Mouse (Mus musculus) adrenal gland, adult 8-10 months (tissue): Measurements from ENCODE around the gene Eif4g3. TPM values are rescaled to one million over a fixed set of nuclear protein-coding genes. Genes with fewer than 3 reads are reported as not detected.

Source experiments
- DNase-seq: peaks from one replicate; pipeline ENCODE4 v3.0.0; 2022
- total RNA-seq, 4 experiments: library from RNA; stranded (reverse); gene quantifications; 2 replicates each; pipeline ENCODE4 v1.2.4; 2022

Gene Eif4g3
- total RNA-seq, 4 experiments from 2014 or later: 97.4 to 133 (median 119) TPM

DNA sequence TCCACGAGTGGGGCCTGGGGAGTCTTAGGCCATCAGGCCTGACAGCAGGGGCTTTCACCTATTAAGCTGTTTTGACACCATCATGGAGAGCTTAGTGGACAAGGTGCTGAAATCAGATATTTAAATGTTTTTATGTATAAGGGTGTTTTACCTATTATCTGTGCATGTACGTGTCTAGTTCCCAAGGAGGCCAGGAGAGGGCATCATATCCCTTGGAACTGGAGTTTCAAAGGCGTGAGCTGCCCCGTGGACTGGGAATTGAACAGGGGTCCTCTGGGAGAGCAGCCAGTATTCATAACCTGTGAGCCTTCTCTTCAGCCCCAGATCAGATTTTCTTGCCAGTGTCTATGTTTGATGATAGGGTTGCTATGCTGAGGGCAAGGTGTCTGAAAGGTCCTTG lies 2.4 kb upstream of the Eif4g3 start:
- DNase-seq: no peak

DNA sequence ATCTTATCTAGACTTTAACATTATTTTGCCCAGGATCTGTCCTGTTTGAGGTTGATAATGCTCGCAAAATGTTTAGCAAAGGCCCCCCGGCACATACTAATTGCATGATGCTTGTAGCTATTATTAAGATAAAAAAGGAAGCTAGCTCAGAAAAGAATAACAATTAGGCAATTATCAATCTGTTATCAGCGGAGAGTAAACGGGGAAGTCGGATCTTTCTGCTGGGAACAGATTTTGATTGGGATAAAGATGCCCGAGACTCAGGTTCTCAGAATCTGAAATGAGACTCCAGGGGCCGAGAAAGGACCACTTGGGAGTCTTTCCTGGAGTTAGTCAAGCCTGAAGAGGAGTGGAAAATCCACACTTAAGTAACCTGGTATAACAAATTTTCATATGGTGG lies 1.6 kb upstream of the Eif4g3 start:
- DNase-seq: no peak

DNA sequence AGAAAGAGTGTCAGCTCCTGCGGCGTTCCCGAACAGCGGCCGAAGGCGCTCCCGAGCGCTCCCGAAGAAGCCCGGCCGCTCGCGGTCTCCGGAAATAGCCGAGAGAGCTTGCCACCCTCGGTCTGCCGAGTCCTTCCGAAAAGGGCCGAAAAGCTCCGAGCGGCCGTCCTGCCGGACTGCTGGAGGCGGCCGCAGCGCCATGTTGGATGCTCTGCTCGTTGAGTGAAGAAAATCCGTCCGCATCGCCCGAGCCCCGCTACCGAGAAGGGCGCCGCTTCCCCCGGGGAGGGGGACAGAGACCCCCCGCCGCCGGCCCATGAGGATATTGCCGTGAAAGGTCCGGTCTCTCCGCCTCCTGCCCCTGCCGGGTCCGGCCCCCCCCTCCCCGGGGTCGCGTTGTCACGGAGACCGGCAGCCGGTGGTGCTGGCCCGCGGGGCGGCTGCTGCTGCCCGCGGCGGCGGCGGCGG lies 503 bp downstream of the Eif4g3 start:
- peak; percentile 97 for DNase-seq

DNA sequence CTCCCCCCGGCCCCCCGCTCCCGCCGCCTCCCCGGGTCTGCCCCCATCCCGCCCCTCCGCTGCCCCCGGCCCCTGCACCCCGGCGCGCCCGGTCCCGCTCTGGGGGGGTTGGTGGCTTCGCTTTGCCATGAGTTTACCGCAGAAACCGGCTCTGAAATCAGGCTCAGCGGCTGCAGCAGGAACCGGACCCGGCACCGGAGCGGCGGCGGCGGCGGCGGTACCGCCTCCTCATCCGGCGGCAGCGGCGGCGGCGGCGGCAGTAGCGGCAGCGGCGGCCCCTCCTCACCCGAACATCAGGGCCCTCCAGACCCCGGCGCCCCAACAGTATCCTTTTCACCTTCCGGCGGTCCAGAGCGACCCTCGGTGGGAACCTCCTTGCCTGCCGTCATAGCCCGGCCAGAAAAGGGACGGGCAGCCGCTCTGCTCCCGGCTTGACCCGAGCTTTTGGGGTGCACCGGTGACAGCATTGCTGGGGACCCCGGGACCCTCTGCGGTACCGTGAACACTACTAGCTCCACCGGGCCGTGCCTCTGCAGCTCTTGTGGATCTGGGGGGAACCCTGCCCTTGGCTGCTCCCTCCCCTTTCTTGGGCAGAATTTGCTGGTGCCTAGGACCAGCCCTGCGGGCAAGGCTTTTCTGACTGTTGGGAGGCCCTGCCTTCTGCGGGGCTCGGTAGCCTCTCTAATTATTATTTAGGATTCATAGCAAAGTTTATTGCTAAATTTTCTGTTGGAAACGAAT lies 1.2 kb downstream of the Eif4g3 start:
- DNase-seq: peak; percentile 40

DNA sequence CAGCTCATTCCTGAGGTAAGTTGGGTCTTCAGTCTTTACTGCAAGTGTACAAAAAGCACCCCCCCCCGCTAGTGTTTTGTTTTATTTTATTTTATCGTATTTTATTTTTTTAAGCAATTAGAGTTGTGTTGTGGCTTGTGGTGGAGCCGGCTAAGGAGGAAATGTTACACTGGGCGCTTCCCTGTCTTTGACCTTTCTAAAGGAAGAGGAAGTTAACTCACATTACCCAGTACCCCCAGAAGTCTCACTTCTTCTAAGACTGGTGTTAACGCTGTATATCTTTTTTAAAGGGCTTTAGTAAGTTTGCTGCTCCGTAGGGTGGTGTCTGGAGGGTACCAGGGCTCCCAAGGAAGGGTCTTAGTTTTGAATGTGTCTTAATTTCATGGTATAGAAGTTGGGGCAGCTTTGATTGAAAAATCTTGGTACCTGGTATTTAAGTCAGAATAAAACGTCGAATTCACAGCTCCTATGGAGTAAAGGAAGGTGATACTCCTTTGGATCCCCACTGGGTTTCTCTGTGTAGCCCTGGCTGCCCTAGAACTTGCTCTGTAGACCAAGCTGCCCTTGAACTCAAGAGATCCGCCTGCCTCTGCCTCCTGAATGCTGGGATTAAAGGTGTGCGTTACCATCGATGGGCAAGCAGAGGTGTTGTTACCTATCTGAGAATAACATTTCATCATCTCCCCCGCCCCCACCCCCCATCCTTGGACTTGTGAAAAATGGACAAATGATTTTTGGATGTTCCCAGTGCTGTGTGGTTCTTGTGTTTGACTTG lies 1.9 kb downstream of the Eif4g3 start:
- DNase-seq: no peak

DNA sequence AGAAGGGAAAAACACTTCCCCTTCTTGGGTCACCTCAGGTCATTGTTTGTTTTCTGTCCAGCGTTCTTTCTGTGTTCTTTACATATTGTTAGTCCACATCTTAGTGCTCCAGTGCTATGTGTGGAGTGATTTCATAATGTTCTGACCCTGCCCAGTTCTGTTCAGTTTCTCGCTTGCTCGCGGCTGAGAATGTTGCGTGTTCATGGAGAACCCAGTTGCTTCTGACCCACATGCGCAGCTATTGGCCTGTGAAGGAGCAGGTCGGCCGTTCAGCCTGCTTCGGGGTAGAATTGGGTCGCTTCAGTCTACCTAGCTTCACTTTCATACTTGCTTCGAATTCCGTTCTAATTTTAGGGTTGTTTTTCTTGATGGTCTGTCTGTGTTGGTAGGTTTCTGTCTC lies 2.6 kb downstream of the Eif4g3 start:
- DNase-seq: no peak

DNA sequence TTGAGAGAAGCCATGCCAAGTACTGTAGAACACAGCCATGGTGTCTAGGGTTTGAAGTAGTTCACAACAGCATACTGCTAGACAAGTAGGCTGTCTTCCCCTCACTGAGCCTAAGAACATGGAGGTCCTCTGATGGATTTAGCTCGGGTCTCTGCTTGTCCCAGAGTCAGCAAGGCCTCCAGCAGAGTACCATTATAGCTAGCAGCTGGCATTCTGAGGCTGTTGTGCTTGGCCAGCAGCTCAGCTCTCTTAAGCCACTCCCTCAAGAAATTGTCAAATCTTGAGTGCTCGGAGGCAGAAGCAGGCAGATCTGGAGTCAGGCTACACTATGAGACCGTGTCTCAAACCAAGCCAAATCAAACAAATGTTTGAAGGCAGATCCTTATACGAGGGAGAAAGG lies 5.4 kb downstream of the Eif4g3 start:
- no peak for DNase-seq

DNA sequence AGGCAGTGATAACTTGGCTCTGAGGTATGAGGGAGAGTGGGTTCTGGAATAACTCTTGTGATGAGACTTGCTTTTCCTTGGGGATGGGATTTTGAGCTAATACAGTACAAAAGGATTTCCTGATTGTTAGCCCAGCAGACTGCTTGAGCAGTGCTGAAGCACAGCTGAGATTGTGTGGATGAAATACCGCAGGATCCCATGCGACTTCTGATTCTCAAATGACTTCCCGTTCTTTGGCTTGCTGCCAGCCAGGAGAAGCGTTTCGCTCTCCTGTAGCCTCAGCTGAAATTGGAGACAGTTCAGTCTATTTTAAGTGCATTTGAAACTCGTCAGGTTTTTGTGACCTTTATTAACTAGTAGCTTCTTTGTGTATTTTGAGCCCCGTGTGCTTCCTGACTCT lies 7.9 kb downstream of the Eif4g3 start:
- DNase-seq: no peak

DNA sequence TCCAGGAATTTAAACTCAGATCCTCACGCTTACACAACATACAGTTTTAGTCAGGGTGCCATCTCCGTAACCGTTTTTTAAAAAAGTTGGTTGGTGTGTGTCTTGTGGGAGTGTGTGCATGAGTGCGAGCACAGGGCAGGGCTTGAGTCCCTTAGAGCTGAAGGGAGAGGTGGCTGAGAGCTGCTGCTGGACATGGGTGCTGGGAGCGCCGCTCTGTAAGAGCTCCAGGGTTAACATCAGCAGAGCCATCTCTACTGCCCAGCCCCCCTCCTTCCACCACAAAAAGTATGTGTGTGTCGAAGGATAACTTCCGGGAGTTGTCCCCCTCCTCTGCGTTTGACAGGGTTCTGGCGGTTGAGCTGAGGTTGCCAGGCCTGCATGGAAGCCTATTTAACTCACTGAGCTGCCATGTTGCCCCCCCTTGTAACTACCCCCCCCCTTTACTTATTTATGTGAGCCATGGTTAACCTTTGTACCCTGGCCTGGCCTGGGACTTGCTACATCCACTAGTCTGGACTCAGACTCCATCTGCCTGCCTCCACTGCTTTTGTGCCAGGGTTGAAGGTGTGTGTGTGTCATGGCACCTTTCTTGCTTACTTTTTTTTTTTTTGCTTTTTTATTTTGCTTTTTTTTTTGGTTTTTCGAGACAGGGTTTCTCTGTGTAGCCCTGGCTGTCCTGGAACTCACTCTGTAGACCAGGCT lies 11.2 kb downstream of the Eif4g3 start:
- no peak for DNase-seq

DNA sequence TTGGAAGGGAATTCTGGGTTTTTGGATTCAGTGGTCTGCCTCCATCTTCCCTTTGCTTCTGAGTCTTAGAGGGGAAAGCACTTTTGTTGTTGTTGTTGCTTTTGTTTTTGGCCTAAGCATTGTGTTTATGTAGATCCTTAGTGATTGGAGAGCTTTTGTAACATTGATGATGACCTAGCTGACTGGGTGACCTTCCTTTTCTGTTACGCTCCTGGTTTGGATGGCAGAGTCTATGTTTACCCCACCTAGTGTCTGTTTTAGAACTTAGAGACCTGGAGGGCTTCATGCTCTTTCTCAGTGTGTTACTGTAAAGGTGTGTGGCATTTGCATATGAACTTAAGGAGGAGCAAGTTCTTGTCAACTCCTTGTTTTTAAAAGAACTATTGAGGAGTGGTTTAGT lies 13.0 kb downstream of the Eif4g3 start:
- DNase-seq: no peak

DNA sequence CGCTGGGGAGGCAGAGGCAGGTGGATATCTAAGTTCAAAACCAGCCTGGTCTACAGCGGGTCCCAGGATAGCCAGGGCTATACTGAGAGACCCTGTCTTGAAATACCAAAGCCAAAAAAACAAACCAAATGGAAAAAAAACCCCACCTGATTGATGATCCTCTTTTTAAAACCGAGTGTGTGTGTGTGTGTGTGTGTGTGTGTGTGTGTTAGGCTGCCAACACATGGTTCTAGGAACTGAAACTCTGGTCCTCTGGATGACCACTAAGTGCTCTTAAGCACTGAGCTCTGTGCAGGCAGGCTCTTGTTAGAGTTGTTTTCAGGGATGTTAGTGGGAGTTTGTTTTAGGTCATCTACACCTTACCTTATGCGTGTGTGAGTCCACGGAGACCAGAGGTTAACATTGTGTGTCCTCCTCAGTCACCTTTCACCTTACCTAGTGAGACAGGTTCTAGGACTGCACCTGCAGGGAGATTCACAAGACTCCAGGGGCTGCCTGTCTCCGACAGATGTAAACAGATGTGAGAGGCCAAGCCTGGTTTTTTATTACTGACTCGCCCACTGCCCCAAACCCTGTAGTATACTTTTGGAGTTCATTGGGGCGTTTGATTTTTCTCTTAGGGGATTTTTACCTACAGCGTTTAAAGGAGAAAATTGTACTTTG lies 14.3 kb downstream of the Eif4g3 start:
- DNase-seq: no peak

DNA sequence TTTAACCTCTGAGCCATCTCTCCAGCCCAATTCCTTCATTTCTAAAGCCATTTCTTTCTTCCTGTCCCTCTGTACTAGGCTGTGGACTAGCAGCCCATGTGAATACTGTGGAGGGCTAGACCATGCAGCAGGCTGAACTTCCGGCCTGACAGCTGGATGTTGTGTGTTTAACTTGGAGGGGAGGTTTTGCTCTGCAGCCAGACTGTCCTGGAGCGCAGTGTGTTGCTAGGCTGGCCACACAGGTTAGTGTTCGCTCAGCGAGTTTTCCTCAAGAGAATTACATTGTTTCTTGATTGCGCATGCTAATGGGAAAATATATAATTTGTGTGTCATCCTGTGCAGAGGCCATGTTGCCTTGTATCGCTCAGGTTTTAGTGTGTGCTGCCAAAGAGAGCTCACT lies 15.8 kb downstream of the Eif4g3 start:
- DNase-seq: no peak

DNA sequence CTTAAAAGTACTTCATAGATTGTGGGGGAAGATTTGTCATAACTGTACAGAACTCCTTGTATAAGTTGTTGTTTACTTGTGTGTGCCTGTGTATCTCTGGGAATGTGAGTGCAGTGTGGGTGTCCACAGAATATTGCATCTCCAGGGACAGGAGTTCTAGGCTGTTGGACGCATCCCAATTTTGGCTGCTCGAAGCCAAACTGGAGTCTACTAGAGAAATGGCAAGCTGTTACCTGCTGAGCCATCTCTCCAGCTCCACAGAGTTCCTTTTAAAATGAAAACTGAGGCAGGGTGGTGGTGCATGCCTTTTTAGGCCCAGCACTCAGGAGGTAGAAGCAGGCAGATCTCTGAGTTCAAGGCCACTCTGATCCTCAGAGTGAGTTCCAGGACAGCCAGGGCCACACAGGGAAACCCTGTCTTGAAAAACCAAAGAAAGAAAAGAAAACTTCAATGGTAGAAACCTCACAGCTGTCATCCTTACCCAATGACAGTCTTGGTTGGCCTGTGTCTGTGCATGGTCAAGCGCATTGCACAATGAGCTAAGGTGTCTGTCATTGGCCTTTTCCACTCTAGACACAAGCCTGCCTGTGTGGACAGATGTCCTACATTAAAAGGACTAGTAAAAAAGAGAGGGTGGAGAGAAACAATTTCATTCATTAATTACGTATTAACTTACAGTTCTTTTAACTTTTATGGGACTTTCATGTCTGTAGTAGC lies 17.1 kb downstream of the Eif4g3 start:
- no peak for DNase-seq

DNA sequence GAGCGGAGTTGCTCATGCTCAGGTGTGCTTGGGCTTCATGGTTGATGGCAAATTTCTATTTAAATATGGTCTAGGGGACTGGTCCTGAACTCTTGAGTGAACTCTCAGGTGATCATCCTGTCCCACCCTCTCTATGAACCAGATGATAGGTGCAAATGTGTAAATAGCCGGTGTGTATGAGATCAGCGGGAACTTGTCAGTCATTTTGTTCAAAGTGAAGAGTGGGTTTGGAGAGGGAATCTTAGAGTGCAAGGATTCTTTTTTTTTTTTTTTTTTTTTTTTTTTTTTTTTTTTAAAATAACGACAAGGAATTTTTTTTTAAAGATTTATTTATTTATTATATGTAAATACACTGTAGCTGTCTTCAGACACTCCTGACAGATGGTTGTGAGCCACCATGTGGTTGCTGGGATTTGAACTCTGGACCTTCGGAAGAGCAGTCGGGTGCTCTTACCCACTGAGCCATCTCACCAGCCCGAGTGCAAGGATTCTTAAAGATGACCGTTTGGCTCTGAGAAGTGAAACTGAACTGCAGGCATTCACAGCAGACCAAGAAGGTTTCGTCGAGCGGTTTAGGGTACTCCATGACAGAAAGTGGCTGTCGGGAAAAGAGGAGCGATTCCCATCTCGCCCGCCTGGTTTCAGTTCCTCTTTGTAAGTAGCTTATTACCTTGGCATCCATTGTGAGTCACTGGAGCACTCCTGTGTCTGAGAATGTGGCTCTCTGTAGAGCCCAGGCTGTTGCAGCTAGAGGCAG lies 21.1 kb downstream of the Eif4g3 start:
- DNase-seq: no peak

DNA sequence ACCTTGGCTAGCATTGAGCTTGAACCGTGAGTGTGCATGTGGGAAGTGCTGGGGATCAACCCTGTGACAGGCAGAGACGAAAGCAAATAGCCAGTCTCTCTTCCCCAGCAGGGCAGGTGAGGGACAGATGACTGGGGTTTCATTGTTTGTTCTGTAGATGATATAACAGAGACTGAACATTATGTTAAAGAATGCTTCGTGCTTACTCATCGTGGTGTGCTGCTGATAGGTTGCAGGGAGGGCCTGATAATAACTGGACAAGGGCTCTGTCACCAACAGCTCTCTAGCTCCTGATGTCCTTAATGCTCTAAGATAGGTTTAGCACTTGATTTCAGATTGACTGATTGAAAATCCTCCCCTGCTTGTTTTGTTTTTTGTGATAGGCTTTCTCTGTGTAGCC lies 23.1 kb downstream of the Eif4g3 start:
- no peak for DNase-seq

DNA sequence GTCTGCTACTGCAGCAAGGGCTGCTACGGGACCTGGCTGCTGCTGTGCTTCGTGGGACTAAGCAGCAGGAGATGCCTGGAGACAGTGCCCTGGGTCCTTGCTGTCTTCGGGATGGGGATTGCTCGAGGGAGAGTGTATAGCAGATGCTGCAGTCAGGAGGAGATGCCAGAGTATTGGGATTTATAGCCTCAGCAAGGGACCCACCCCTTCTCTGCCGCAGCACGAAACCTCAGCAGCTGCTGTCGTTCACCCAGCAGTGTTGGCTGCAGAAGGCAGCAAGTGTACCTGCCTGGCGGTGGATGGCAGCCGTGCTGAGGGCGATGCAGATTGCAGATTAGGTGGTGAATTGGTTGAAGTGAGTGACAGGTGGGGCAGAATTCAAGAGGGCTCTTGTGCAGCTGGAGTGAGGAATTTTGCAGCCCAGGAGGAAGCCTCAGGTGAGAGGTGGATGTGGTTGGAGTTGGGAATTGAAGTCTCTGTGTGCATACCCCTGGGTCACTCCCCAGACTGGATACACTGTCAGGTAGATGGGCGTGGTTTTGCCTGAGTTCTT lies 24.3 kb downstream of the Eif4g3 start:
- DNase-seq: no peak

DNA sequence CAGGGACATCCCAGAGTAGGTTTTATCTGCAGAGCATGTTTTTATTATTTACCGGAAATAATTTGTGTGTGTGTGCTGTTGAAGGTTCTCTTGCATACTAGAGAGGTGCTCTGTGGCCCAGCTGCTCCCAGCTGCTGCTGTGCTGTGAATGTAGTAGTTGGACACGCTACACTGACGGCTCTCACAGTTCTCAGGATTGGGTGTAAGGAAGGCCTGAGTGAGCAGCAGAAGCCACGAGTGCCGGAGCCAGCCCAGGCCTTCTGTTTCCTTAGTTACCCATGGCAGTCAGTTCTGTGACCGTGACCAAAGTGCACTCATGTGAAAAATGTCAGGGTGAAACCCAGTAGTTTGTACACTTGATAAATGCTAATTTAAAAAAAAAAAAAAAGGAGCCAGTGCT lies 25.2 kb downstream of the Eif4g3 start:
- DNase-seq: peak; percentile 64

DNA sequence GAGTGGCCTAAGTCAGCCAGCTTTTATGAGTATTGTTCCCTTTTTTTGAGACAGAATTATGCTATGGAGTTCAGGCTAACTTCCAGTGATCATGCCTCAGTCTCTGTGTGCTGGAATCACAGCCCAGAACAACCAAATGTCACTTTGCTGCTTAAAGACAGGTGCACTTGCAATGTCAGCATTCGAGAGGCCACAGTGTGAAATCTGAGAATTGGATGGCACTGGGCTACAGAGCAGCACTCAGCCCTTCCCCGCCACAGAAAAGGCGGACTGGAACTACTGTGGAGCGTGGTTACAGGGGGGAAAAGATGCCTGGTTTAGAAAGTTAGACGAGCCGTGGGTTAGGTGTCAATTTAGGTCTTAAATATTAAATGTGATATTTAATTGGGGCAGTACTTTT lies 27.4 kb downstream of the Eif4g3 start:
- no peak for DNase-seq

DNA sequence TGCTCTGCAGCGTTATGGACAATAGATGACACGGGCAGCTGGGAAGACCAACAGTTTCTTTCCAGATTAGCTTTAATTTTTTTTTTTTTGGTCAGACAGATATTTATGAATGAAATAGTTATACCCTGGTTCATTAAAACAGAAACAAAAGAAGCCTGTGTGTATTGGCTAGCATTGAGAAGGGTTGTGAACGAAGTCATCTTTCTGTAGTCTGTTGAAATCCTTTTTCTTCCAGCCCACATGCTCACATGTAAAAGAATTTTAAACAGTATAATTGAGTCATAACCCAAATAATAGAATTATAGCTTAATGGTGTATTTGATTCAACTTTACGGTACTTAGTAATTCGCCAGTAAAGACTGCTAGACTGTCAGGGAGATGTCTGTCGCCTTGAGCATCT lies 28.8 kb downstream of the Eif4g3 start:
- DNase-seq: no peak

DNA sequence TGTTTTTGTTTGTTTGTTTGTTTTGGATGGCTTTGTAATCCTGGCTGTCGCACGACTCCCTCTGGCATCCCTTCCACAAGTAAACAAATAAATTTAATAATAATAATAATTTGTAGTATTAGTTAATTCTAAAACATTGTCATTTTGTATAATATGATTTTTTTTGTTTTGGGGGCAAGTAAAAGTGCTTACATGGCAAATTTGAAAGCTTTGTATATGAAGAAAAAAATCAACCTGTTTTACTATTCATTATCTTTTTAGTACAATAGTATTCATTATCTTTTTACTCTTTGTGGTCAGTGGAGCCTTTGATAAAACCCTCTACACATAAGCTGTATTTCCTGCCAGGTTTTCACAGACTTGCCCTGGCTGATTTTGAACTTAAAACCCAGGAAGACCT lies 29.9 kb downstream of the Eif4g3 start:
- DNase-seq: no peak
